Mouse (Mus musculus) hindbrain, embryonic 12.5 days (tissue): ENCODE measurements at regions not wholly inside any gene's neighbourhood (a gene's known extent, or its start where the extent isn't known, plus 50 kb on each side); places are given as distances from the start of the nearest gene placed in this dataset.
"Not testable (repeated sequence)": the region's sequence is repeated elsewhere in the genome, so short reads cannot be mapped to it uniquely, and the experiment has no call there.

Experiments used
- ATAC-seq: fragments of 200-750 bp; cut with Nextera tagmentation; 2 replicates; pipeline ENCODE4 v1.8.0; 2017; ENCODE audit warnings: moderate TSS enrichment; ENCODE audit not compliant: low FRiP score
- H3K27ac ChIP-seq: fragments of 300-500 bp; sonication (generic); 2 replicates; pipeline ENCODE4 v1.5.1; 2016; ENCODE audit warnings: mild to moderate bottlenecking
- H3K27me3 ChIP-seq: fragments of 300-500 bp; sonication (generic); 2 replicates; pipeline ENCODE4 v1.6.1; 2016; ENCODE audit warnings: mild to moderate bottlenecking
- H3K36me3 ChIP-seq: fragments of 300-500 bp; sonication (generic); 2 replicates; pipeline ENCODE4 v1.6.1; 2016; ENCODE audit warnings: mild to moderate bottlenecking
- H3K4me1 ChIP-seq: fragments of 300-500 bp; sonication (generic); 2 replicates; pipeline ENCODE4 v1.6.1; 2016
- H3K4me2 ChIP-seq: fragments of 300-500 bp; sonication (generic); replicated peaks from 2 replicates; pipeline ENCODE4 v1.6.1; 2016; ENCODE audit warnings: mild to moderate bottlenecking
- H3K4me3 ChIP-seq: fragments of 300-500 bp; sonication (generic); 2 replicates; pipeline ENCODE4 v1.5.1; 2016; ENCODE audit warnings: mild to moderate bottlenecking
- H3K9ac ChIP-seq: fragments of 300-500 bp; sonication (generic); 2 replicates; pipeline ENCODE4 v1.6.1; 2016; ENCODE audit warnings: mild to moderate bottlenecking, moderate library complexity
- H3K9me3 ChIP-seq: fragments of 300-500 bp; sonication (generic); replicated peaks from 2 replicates; pipeline ENCODE4 v1.6.1; 2016; ENCODE audit warnings: mild to moderate bottlenecking
- WGBS: fragments of 180-500 bp; shearing (Covaris S2); methylation state at CpG from one replicate; pipeline ENCODE4 v1.1.7; 2016; 5-methylcytosine and 5-hydroxymethylcytosine counted together

GRCm38 (mm10) chr3:58228189-58228588, 186.3 kb upstream of the Tsc22d2 start:
- 81% methylated on average over 3 of the region's 3 CpGs for WGBS
- H3K27me3 ChIP-seq: no peaks in the 10 kb centered on the region
- no peaks in the 10 kb centered on the region for H3K36me3 ChIP-seq
- no peak for ATAC-seq
- no peaks in the 10 kb centered on the region for H3K4me1 ChIP-seq
- H3K9ac ChIP-seq: no peak overlapping the region
- no peak overlapping the region for H3K4me3 ChIP-seq
- no peak overlapping the region for H3K27ac ChIP-seq
- H3K9me3 ChIP-seq: no peaks in the 10 kb centered on the region
- H3K4me2 ChIP-seq: no peak overlapping the region

GRCm38 (mm10) chr3:58231746-58232145, 182.8 kb upstream of the Tsc22d2 start:
- WGBS: 65% methylated on average over 2 of the region's 2 CpGs
- Histone ChIP-seq H3K4me2 (no peak overlapping the region), H3K36me3 (no peaks in the 10 kb centered on the region), H3K27ac (no peak overlapping the region), H3K9ac (no peak overlapping the region), H3K4me3 (no peak overlapping the region), H3K4me1 (no peaks in the 10 kb centered on the region), H3K9me3 (no peaks in the 10 kb centered on the region), H3K27me3 (no peaks in the 10 kb centered on the region)
- no peak for ATAC-seq

- 72% methylated on average over 2 of the region's 2 CpGs for WGBS
- H3K9me3 ChIP-seq: no peaks in the 10 kb centered on the region
- no peak overlapping the region for H3K4me3 ChIP-seq
- no peak overlapping the region for H3K4me2 ChIP-seq
- no peaks in the 10 kb centered on the region for H3K27me3 ChIP-seq
- no peak for ATAC-seq
- no peak overlapping the region for H3K9ac ChIP-seq
- no peak overlapping the region for H3K27ac ChIP-seq
- H3K4me1 ChIP-seq: no peaks in the 10 kb centered on the region
- H3K36me3 ChIP-seq: no peaks in the 10 kb centered on the region
These were observed 181.2 kb upstream of the Tsc22d2 start for GRCm38 (mm10) chr3:58233296-58233695.

- 89% methylated on average over 6 of the region's 6 CpGs for WGBS
These were observed 179.5 kb upstream of the Tsc22d2 start for GRCm38 (mm10) chr3:58234846-58235630.

GRCm38 (mm10) chr3:58238111-58238510, 176.4 kb upstream of the Tsc22d2 start:
- no peak overlapping the region for H3K4me3 ChIP-seq
- H3K4me2 ChIP-seq: no peak overlapping the region
- ATAC-seq: no peak
- H3K9ac ChIP-seq: no peak overlapping the region
- no peaks in the 10 kb centered on the region for H3K4me1 ChIP-seq
- H3K27me3 ChIP-seq: no peaks in the 10 kb centered on the region
- no peaks in the 10 kb centered on the region for H3K36me3 ChIP-seq
- H3K27ac ChIP-seq: no peak overlapping the region
- no peaks in the 10 kb centered on the region for H3K9me3 ChIP-seq

More at GRCm38 (mm10) chr3:58234846-58235630, 179.5 kb upstream of the Tsc22d2 start:
- no peak for ATAC-seq
- H3K4me3 ChIP-seq: no peak overlapping the region
- no peaks in the 10 kb centered on the region for H3K9me3 ChIP-seq
- no peak overlapping the region for H3K9ac ChIP-seq
- H3K36me3 ChIP-seq: no peaks in the 10 kb centered on the region
- H3K27me3 ChIP-seq: no peaks in the 10 kb centered on the region
- H3K4me2 ChIP-seq: no peak overlapping the region
- H3K4me1 ChIP-seq: no peaks in the 10 kb centered on the region
- H3K27ac ChIP-seq: no peak overlapping the region

GRCm38 (mm10) chr3:58240775-58241174, 173.7 kb upstream of the Tsc22d2 start:
- WGBS: 82% methylated on average over 4 of the region's 4 CpGs

GRCm38 (mm10) chr3:58245361-58245760, 169.2 kb upstream of the Tsc22d2 start:
- ATAC-seq: no peak
- no peak overlapping the region for H3K27ac ChIP-seq
- 12% methylated on average over 5 of the region's 5 CpGs for WGBS
- no peak overlapping the region for H3K4me3 ChIP-seq
- H3K36me3 ChIP-seq: no peaks in the 10 kb centered on the region
- peaks cover 5% of the 10 kb centered on the region for H3K4me1 ChIP-seq
- no peak overlapping the region for H3K9ac ChIP-seq
- H3K27me3 ChIP-seq: no peaks in the 10 kb centered on the region
- H3K9me3 ChIP-seq: no peaks in the 10 kb centered on the region
- no peak overlapping the region for H3K4me2 ChIP-seq

More at GRCm38 (mm10) chr3:58240775-58241174, 173.7 kb upstream of the Tsc22d2 start:
- Histone ChIP-seq H3K36me3 (no peaks in the 10 kb centered on the region), H3K9me3 (no peaks in the 10 kb centered on the region), H3K27me3 (no peaks in the 10 kb centered on the region), H3K4me3 (no peak overlapping the region), H3K4me2 (no peak overlapping the region), H3K27ac (no peak overlapping the region), H3K9ac (no peak overlapping the region), H3K4me1 (peaks cover 5% of the 10 kb centered on the region)
- ATAC-seq: no peak

- ATAC-seq: no peak
- Histone ChIP-seq H3K4me1 (peaks cover 5% of the 10 kb centered on the region), H3K4me2 (no peak overlapping the region), H3K27me3 (no peaks in the 10 kb centered on the region), H3K36me3 (no peaks in the 10 kb centered on the region), H3K9me3 (no peaks in the 10 kb centered on the region), H3K9ac (no peak overlapping the region), H3K4me3 (no peak overlapping the region), H3K27ac (no peak overlapping the region)
- 83% methylated on average over 2 of the region's 2 CpGs for WGBS
These were observed 166.5 kb upstream of the Tsc22d2 start for GRCm38 (mm10) chr3:58247989-58248388.

GRCm38 (mm10) chr3:58253942-58254341, 160.6 kb upstream of the Tsc22d2 start:
- WGBS: 85% methylated on average over 8 of the region's 8 CpGs
- Histone ChIP-seq H3K4me2 (no peak overlapping the region), H3K27me3 (no peaks in the 10 kb centered on the region), H3K9me3 (no peaks in the 10 kb centered on the region), H3K4me1 (no peaks in the 10 kb centered on the region), H3K9ac (no peak overlapping the region), H3K27ac (no peak overlapping the region), H3K4me3 (no peak overlapping the region), H3K36me3 (no peaks in the 10 kb centered on the region)
- ATAC-seq: no peak

GRCm38 (mm10) chr3:58267606-58268325, 146.7 kb upstream of the Tsc22d2 start:
- no peak overlapping the region for H3K4me3 ChIP-seq
- no peak overlapping the region for H3K27ac ChIP-seq
- H3K9me3 ChIP-seq: no peaks in the 10 kb centered on the region
- no peak overlapping the region for H3K4me2 ChIP-seq
- no peaks in the 10 kb centered on the region for H3K4me1 ChIP-seq
- H3K9ac ChIP-seq: no peak overlapping the region
- 78% methylated on average over 14 of the region's 14 CpGs for WGBS
- H3K27me3 ChIP-seq: no peaks in the 10 kb centered on the region
- H3K36me3 ChIP-seq: no peaks in the 10 kb centered on the region
- no peak for ATAC-seq

- not testable (repeated sequence) for H3K4me3 ChIP-seq, H3K27me3 ChIP-seq, H3K4me1 ChIP-seq, H3K9ac ChIP-seq, H3K9me3 ChIP-seq, H3K27ac ChIP-seq, ATAC-seq, H3K36me3 ChIP-seq, H3K4me2 ChIP-seq
- no CpG with 5 or more reads among the region's 4 CpGs for WGBS
These were observed 143.1 kb upstream of the Tsc22d2 start for GRCm38 (mm10) chr3:58271441-58271840.

- H3K9me3 ChIP-seq: no peaks in the 10 kb centered on the region
- no peak overlapping the region for H3K4me2 ChIP-seq
- 78% methylated on average over 6 of the region's 6 CpGs for WGBS
- H3K4me3 ChIP-seq: no peak overlapping the region
- no peak overlapping the region for H3K9ac ChIP-seq
- ATAC-seq: no peak
- no peaks in the 10 kb centered on the region for H3K4me1 ChIP-seq
- no peak overlapping the region for H3K27ac ChIP-seq
- no peaks in the 10 kb centered on the region for H3K27me3 ChIP-seq
- H3K36me3 ChIP-seq: no peaks in the 10 kb centered on the region
These were observed 133.2 kb upstream of the Tsc22d2 start for GRCm38 (mm10) chr3:58281291-58281690.

- not testable (repeated sequence) for H3K4me2 ChIP-seq, H3K27me3 ChIP-seq, H3K9me3 ChIP-seq, H3K4me1 ChIP-seq, H3K4me3 ChIP-seq, H3K9ac ChIP-seq, ATAC-seq, H3K36me3 ChIP-seq, H3K27ac ChIP-seq
- WGBS: 45% methylated on average over 1 of the region's 1 CpGs
These were observed 130.1 kb upstream of the Tsc22d2 start for GRCm38 (mm10) chr3:58284371-58284770.
